In genomic region chr3:115818734-115819133, GRCm38 (mm10) we compare ENCODE assay signal across 14 mouse cellular contexts.
DNase-seq lines count a peak whose midpoint lies in the region; ATAC-seq and TF ChIP-seq lines count a peak whose summit lies in the region.
"Had no signal": no experiment of that assay in that cellular context is flagged by ENCODE, and none has a peak within 500 bp of the region (broad histone marks: within the 10 kb centered on the region; RNA-seq: fewer than 3 reads in every experiment).

No protein-coding gene starts in this region.

- no peaks in the 10 kb centered on the region for H3K27me3 ChIP-seq in heart, adult 2 months (ENCODE audit: control insufficient read depth, insufficient read depth, low read length)
- H3K27me3 ChIP-seq in liver, embryonic 13.5 days, result no peaks in the 10 kb centered on the region
- H3K27me3 ChIP-seq in intestine, embryonic 15.5 days (replicated peaks), result no peaks in the 10 kb centered on the region
- H3K27me3 ChIP-seq: hindbrain, embryonic 12.5 days had no signal

- no peak for TF ChIP-seq EP300 in heart, adult 2 months (IDR thresholded peaks at IDR 0.05; ENCODE audit: insufficient read depth, low read depth, low read length)

- H3K27ac ChIP-seq in heart, adult 2 months, result peak overlapping the region; percentile 27
- H3K27ac ChIP-seq in liver, embryonic 13.5 days, result no peak overlapping the region
- no peak overlapping the region for H3K27ac ChIP-seq in intestine, embryonic 15.5 days
- H3K27ac ChIP-seq: hindbrain, embryonic 12.5 days had no signal

- no peaks in the 10 kb centered on the region for H3K79me2 ChIP-seq in heart, adult 2 months (replicated peaks; ENCODE audit: control insufficient read depth, insufficient read depth, low read length)

- H3K4me2 ChIP-seq in liver, embryonic 13.5 days, result peak overlapping the region; percentile 46
- H3K4me2 ChIP-seq in intestine, embryonic 15.5 days (replicated peaks), result no peak overlapping the region
- H3K4me2 ChIP-seq: hindbrain, embryonic 12.5 days; lung, embryonic 14.5 days had no signal

- WGBS in heart, adult 2 months, result 45% methylated on average over 7 of the region's 7 CpGs
- WGBS in liver, embryonic 13.5 days (ENCODE audit: insufficient replicate concordance), result 14% methylated on average over 7 of the region's 7 CpGs
- 65% methylated on average over 7 of the region's 7 CpGs for WGBS in intestine, embryonic 15.5 days

- H3K4me1 ChIP-seq in heart, adult 2 months (ENCODE audit: control insufficient read depth, insufficient read depth, low read length), result peaks cover 16% of the 10 kb centered on the region
- peaks cover 68% of the 10 kb centered on the region for H3K4me1 ChIP-seq in liver, embryonic 13.5 days (replicated peaks)
- no peaks in the 10 kb centered on the region for H3K4me1 ChIP-seq in intestine, embryonic 15.5 days (replicated peaks)
- H3K4me1 ChIP-seq: hindbrain, embryonic 12.5 days had no signal

- no peak for TF ChIP-seq POLR2A in heart, adult 2 months (IDR thresholded peaks at IDR 0.05; ENCODE audit: insufficient read depth, low read depth, low read length)

- no peak overlapping the region for H3K4me3 ChIP-seq in heart, adult 2 months
- H3K4me3 ChIP-seq in liver, embryonic 13.5 days (replicated peaks), result no peak overlapping the region
- H3K4me3 ChIP-seq in intestine, embryonic 15.5 days (replicated peaks), result no peak overlapping the region
- H3K4me3 ChIP-seq: hindbrain, embryonic 12.5 days had no signal

- intact Hi-C loops in heart, adult 2 months (cut with DNase I), result loop anchor here (5.0 kb wide), 2 partner anchors 51 to 69 kb away; partner anchors contain the start of gene Dph5

- H3K9ac ChIP-seq in heart, adult 2 months (ENCODE audit: low read depth, low read length), result no peak overlapping the region
- H3K9ac ChIP-seq in liver, embryonic 13.5 days, result no peak overlapping the region
- H3K9ac ChIP-seq in intestine, embryonic 15.5 days, result no peak overlapping the region
- H3K9ac ChIP-seq: hindbrain, embryonic 12.5 days; lung, embryonic 14.5 days had no signal

- H3K9me3 ChIP-seq in liver, embryonic 13.5 days (replicated peaks), result no peaks in the 10 kb centered on the region
- no peaks in the 10 kb centered on the region for H3K9me3 ChIP-seq in intestine, embryonic 15.5 days
- H3K9me3 ChIP-seq: hindbrain, embryonic 12.5 days had no signal

- no peak for DNase-seq in heart, adult 2 months
- no peak for DNase-seq in heart, adult 8-10 months (ENCODE audit: low spot score)
- peak; percentile 37 for DNase-seq in thymus, postnatal 0 days (ENCODE audit: low spot score)
- no peak for DNase-seq in thymus, postnatal 36 days
- DNase-seq in liver, embryonic 13.5 days, result no peak
- no peak for DNase-seq in neural tube, embryonic 10.5 days (ENCODE audit: extremely low spot score, low spot score)
- DNase-seq in gastrocnemius, postnatal 25 days, result no peak
- DNase-seq: kidney, postnatal 10 days; lung, embryonic 14.5 days had no signal

- TF ChIP-seq CTCF in heart, adult 2 months (IDR thresholded peaks at IDR 0.05), result no peak

- no peak for ATAC-seq in liver, embryonic 13.5 days (ENCODE audit: low read depth)
- no peak for ATAC-seq in intestine, embryonic 15.5 days
- ATAC-seq: activated CD4-positive, CD25-positive, alpha-beta regulatory T cell, adult 4 months; forebrain, embryonic 16.5 days; intestine, postnatal 0 days had no signal

- H3K36me3 ChIP-seq in heart, adult 2 months (ENCODE audit: control insufficient read depth, insufficient read depth, low read length), result peaks cover 4% of the 10 kb centered on the region; the same call in 1 of the 2 replicates
- no peaks in the 10 kb centered on the region for H3K36me3 ChIP-seq in liver, embryonic 13.5 days
- H3K36me3 ChIP-seq in intestine, embryonic 15.5 days, result no peaks in the 10 kb centered on the region
- H3K36me3 ChIP-seq: hindbrain, embryonic 12.5 days had no signal
